8 mouse cellular contexts compared by ENCODE assay signal in the genomic region with DNA sequence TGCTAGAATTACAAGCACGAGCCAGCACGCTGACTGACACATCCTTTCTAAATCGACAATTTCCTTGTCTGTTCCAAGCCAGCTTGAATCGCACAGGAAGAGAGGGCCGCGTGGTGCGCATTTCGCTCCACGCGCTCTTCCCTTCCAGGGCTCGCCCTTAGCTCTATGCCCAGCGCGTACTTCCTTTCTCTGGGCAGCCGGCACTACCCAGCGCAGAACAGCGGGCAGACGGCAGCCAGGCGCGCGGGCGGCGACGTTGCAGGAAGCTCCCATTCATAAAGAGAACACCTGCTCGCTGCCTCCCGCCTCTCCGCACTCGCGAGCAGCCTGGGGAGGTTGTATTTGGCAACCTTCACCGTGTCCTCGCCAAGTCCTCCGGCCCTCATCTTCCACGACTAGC. TPM values are rescaled to one million over a fixed set of nuclear protein-coding genes. Genes with fewer than 3 reads are reported as not detected.
A peak's percentile ranks its signal among the peaks of the same experiment; 100 is the strongest.
DNase-seq lines count a peak whose midpoint lies in the region; ATAC-seq and TF ChIP-seq lines count a peak whose summit lies in the region.

No protein-coding gene starts in this region.

- H3K9me3 ChIP-seq in heart, embryonic 14.5 days (ENCODE audit: control insufficient read depth, low read length): no peaks in the 10 kb centered on the region
- peaks cover 40% of the 10 kb centered on the region for H3K9me3 ChIP-seq in G1E (replicated peaks)
- no peaks in the 10 kb centered on the region for H3K9me3 ChIP-seq in intestine, embryonic 15.5 days
- no peaks in the 10 kb centered on the region for H3K9me3 ChIP-seq in liver, postnatal 0 days (ENCODE audit: low read length)
- H3K9me3 ChIP-seq in stomach, embryonic 15.5 days: no peaks in the 10 kb centered on the region

- WGBS in heart, embryonic 14.5 days: under 1% methylated on average over 32 of the region's 32 CpGs
- WGBS in intestine, embryonic 15.5 days: under 1% methylated on average over 31 of the region's 32 CpGs
- 2% methylated on average over 32 of the region's 32 CpGs for WGBS in liver, postnatal 0 days (ENCODE audit: insufficient replicate concordance)
- under 1% methylated on average over 32 of the region's 32 CpGs for WGBS in stomach, embryonic 15.5 days

- peaks cover 12 to 29% of the 10 kb centered on the region in 2 experiments for H3K4me1 ChIP-seq in heart, embryonic 14.5 days (ENCODE audit: control insufficient read depth in 2 of 2, insufficient read depth in 2 of 2, low read length in 2 of 2)
- H3K4me1 ChIP-seq in G1E (ENCODE audit: insufficient read depth, low read depth, low read length): no peaks in the 10 kb centered on the region
- H3K4me1 ChIP-seq in intestine, embryonic 15.5 days (replicated peaks): peaks cover 28% of the 10 kb centered on the region
- H3K4me1 ChIP-seq in liver, postnatal 0 days (ENCODE audit: insufficient read depth): peaks cover 25% of the 10 kb centered on the region
- H3K4me1 ChIP-seq in stomach, embryonic 15.5 days: peaks cover 29% of the 10 kb centered on the region

- peak overlapping the region; percentile 51 to 70 for H3K4me3 ChIP-seq in heart, embryonic 14.5 days (ENCODE audit: control insufficient read depth in 1 of 2, insufficient read depth in 1 of 2, low read depth in 1 of 2, low read length in 2 of 2)
- H3K4me3 ChIP-seq in G1E (ENCODE audit: low read depth, low read length): 0 out of 2 replicates have a peak overlapping the region, but pooled peaks have one; percentile 9
- H3K4me3 ChIP-seq in intestine, embryonic 15.5 days (replicated peaks): peak overlapping the region; percentile 57
- H3K4me3 ChIP-seq in liver, postnatal 0 days (ENCODE audit: low read depth, low read length): peak overlapping the region; percentile 49
- peak overlapping the region; percentile 55 for H3K4me3 ChIP-seq in stomach, embryonic 15.5 days (replicated peaks)

- TF ChIP-seq CTCF in G1E (IDR thresholded peaks at IDR 0.05; ENCODE audit: low read depth, low read length): no peak
- TF ChIP-seq CTCF in liver, postnatal 0 days (IDR thresholded peaks at IDR 0.05; ENCODE audit: low read depth): no peak

- DNase-seq in heart, postnatal 10 days: no peak
- no peak for DNase-seq in G1E (ENCODE audit: low spot score)
- peak; percentile 33 for DNase-seq in embryo, embryonic 9.5 days (ENCODE audit: extremely low spot score)
- no peak for DNase-seq in liver, postnatal 0 days
- DNase-seq in spleen, postnatal 10 days (ENCODE audit: low spot score in 2 of 2): no peak

- H3K4me2 ChIP-seq in heart, embryonic 14.5 days (ENCODE audit: low read length): peak overlapping the region; percentile 100
- peak overlapping the region; percentile 100 for H3K4me2 ChIP-seq in intestine, embryonic 15.5 days (replicated peaks)
- peak overlapping the region; percentile 76 for H3K4me2 ChIP-seq in liver, postnatal 0 days (ENCODE audit: low read depth, low read length)
- peak overlapping the region; percentile 99 for H3K4me2 ChIP-seq in stomach, embryonic 15.5 days

- ATAC-seq in heart, embryonic 14.5 days (ENCODE audit: insufficient number of reproducible peaks, insufficient read depth, low FRiP score, low read depth): no peak
- no peak for ATAC-seq in G1E (ENCODE audit: extremely low read depth, insufficient number of reproducible peaks, low FRiP score, poor library complexity, severe bottlenecking)
- ATAC-seq in intestine, embryonic 15.5 days: no peak
- no peak for ATAC-seq in liver, postnatal 0 days
- no peak for ATAC-seq in stomach, embryonic 15.5 days (ENCODE audit: insufficient read depth, low FRiP score, low read depth)

- intact Hi-C loops in heart, postnatal 10 days (cut with DNase I): no loop called here

- H3K27me3 ChIP-seq in heart, embryonic 14.5 days (ENCODE audit: control insufficient read depth, insufficient read depth, low read length): peaks cover 39% of the 10 kb centered on the region
- no peaks in the 10 kb centered on the region; the same call in 1 of the 2 replicates for H3K27me3 ChIP-seq in G1E (ENCODE audit: insufficient read depth, low read length)
- H3K27me3 ChIP-seq in intestine, embryonic 15.5 days (replicated peaks): peaks cover 61% of the 10 kb centered on the region
- H3K27me3 ChIP-seq in liver, postnatal 0 days (ENCODE audit: insufficient read depth, low read length): peaks cover 55% of the 10 kb centered on the region
- H3K27me3 ChIP-seq in stomach, embryonic 15.5 days (replicated peaks): peaks cover 62% of the 10 kb centered on the region

- no peak for TF ChIP-seq EP300 in liver, postnatal 0 days (IDR thresholded peaks at IDR 0.05; ENCODE audit: low read depth)

- peak overlapping the region; percentile 23 to 53; a peak in 1 of 4 replicates for H3K27ac ChIP-seq in heart, embryonic 14.5 days (replicated peaks in 1 of 2; ENCODE audit: control insufficient read depth in 1 of 2, insufficient read depth in 1 of 2, low read depth in 2 of 2, low read length in 2 of 2)
- no peak overlapping the region for H3K27ac ChIP-seq in intestine, embryonic 15.5 days
- H3K27ac ChIP-seq in liver, postnatal 0 days (ENCODE audit: low read depth): no peak overlapping the region
- no peak overlapping the region for H3K27ac ChIP-seq in stomach, embryonic 15.5 days

- peak overlapping the region; percentile 62 for H3K9ac ChIP-seq in heart, embryonic 14.5 days (ENCODE audit: low read length)
- no peak overlapping the region for H3K9ac ChIP-seq in intestine, embryonic 15.5 days
- H3K9ac ChIP-seq in liver, postnatal 0 days (replicated peaks): no peak overlapping the region
- no peak overlapping the region for H3K9ac ChIP-seq in stomach, embryonic 15.5 days

- H3K36me3 ChIP-seq in heart, embryonic 14.5 days (ENCODE audit: control insufficient read depth, insufficient read depth, low read length): no peaks in the 10 kb centered on the region
- no peaks in the 10 kb centered on the region for H3K36me3 ChIP-seq in G1E (replicated peaks)
- H3K36me3 ChIP-seq in intestine, embryonic 15.5 days: no peaks in the 10 kb centered on the region
- no peaks in the 10 kb centered on the region for H3K36me3 ChIP-seq in liver, postnatal 0 days (replicated peaks; ENCODE audit: insufficient read depth, low read length)
- H3K36me3 ChIP-seq in stomach, embryonic 15.5 days: no peaks in the 10 kb centered on the region

RNA-seq across cellular contexts. Expression of a gene that starts 0.7 kb away (rescaled TPM):
- 0.16 and 0.22 TPM in 2 replicates for polyA plus RNA-seq in heart, embryonic 14.5 days (2014; fragmentation: Nextera tagmentation; extraction: Ambion mirVana)
- total RNA-seq in heart, postnatal 10 days (2021): 1 to 10 TPM in 1 of 2 experiments, under 1 TPM in 1; 0.22 to 1.2 TPM
- total RNA-seq in G1E (2014; fragmentation: Nextera tagmentation) (not detected in 2 replicates), G1E (2017) (0.05 TPM in 1 of 2 replicates, not detected in the other)
- not detected in 2 replicates for polyA plus RNA-seq in G1E (2012)
- 0.57 and 0.64 TPM in 2 replicates for polyA plus RNA-seq in intestine, embryonic 15.5 days (2015; fragmentation: Nextera tagmentation; extraction: Ambion mirVana)
- polyA plus RNA-seq in liver, postnatal 0 days (2015; fragmentation: Nextera tagmentation; extraction: Ambion mirVana): 0.05 and 0.06 TPM in 2 replicates
- polyA plus RNA-seq in stomach, embryonic 15.5 days (2015; fragmentation: Nextera tagmentation; extraction: Ambion mirVana): 0.63 and 0.74 TPM in 2 replicates

RNA-seq across cellular contexts. Expression of a gene that starts 40.6 kb away (rescaled TPM):
- 1.2 and 1.7 TPM in 2 replicates for polyA plus RNA-seq in heart, embryonic 14.5 days (2014; fragmentation: Nextera tagmentation; extraction: Ambion mirVana)
- 1 to 10 TPM; 1.8 TPM for total RNA-seq in heart, postnatal 10 days (2021)
- not detected in 2 replicates for total RNA-seq in G1E (2014; fragmentation: Nextera tagmentation)
- total RNA-seq in G1E (2017): 0.35 TPM in 1 of 2 replicates, not detected in the other
- polyA plus RNA-seq in G1E (2012): not detected in 2 replicates
- 3.9 and 4.3 TPM in 2 replicates for polyA plus RNA-seq in intestine, embryonic 15.5 days (2015; fragmentation: Nextera tagmentation; extraction: Ambion mirVana)
- polyA plus RNA-seq in liver, postnatal 0 days (2015; fragmentation: Nextera tagmentation; extraction: Ambion mirVana): 3.7 and 5.6 TPM in 2 replicates
- polyA plus RNA-seq in stomach, embryonic 15.5 days (2015; fragmentation: Nextera tagmentation; extraction: Ambion mirVana): 4.5 and 4.8 TPM in 2 replicates

Comparison
In these comparisons a context has a peak if more than half of its experiments do, and no peak if none do; other contexts are left out.
1. H3K27ac ChIP-seq: peak in heart, embryonic 14.5 days (2 of 2); none in intestine, embryonic 15.5 days (single experiment), liver, postnatal 0 days (single experiment) and stomach, embryonic 15.5 days (single experiment).
2. H3K4me3 ChIP-seq: peak in every context shown above with its lines; median percentile 60 in heart, embryonic 14.5 days; 57 in intestine, embryonic 15.5 days; 55 in stomach, embryonic 15.5 days; 49 in liver, postnatal 0 days; 9 in G1E.
3. Peak in every context shown above with its lines, with median percentiles within 50 percentile points of each other: H3K4me2 ChIP-seq.